Mouse (Mus musculus): ENCODE measurements at regions not wholly inside any gene's neighbourhood (a gene's known extent, or its start where the extent isn't known, plus 50 kb on each side); places are given as distances from the start of the nearest gene placed in this dataset.

DNA sequence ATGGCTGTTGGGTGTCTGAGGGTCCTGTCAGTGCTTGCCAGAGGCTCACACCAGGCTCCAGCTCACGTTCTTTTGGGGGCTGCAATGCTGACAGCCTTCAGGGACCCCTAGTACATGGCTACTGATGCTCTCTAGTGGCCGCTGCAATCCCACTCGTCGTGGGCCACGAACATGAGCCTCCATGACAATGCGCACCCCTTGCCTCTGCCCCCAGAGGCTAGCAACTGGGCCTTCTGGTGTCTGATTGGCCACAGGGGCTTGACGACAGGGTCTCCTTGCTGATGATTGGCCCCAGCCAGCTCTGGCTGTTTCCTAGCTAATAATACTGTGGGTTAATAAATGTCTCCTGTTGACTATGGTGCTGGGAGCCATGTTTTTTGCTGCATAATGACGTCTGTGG lies 61.1 kb downstream of the Rtl1 start:
- DNase-seq (ENCODE audit: inconsistent age in 2 of 2, low spot score in 1 of 2): no peak

DNA sequence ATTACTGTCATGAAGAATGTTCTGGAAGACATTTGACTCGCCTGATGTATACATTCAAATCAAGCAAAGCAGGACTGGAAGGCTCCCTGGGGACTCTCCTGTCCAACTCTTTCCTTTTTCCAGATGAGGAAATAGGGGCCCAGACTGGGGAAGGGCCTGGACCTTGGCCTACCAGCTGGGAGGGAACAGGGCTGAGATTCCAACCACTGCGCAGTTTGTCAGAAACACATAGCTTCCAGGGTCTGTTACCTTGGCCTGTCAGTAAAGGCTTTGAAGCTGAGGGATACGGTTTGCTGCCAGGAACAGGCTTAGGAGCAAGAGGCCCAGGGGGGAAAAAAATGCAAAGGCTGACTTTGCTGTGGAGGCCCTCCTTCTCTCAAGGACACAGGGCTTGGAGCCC lies 61.5 kb downstream of the Rtl1 start:
- peak; percentile 66 to 82 for DNase-seq (ENCODE audit: inconsistent age in 2 of 2, low spot score in 1 of 2)

DNA sequence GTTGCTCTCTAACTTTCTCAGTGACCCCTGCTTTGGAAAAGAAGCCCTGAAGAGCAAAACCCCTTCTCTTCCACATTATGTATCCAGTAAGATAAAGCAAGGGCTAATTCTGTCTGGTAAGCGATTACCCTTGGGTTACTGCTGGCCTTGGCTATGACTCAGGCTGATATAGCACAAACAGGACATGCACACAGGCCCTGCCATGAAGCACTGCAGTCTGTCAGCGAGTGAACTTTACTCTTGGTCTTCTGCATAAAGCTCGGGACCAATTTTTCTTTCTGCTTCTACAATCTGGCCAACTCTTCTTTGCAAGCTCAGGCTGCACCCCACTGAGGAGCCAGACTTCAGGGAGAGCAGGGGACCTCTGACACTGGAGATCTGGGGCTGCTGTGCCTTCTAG lies 63.6 kb downstream of the Rtl1 start:
- peak; percentile 50 to 78 for DNase-seq (ENCODE audit: inconsistent age in 2 of 2, low spot score in 1 of 2)

DNA sequence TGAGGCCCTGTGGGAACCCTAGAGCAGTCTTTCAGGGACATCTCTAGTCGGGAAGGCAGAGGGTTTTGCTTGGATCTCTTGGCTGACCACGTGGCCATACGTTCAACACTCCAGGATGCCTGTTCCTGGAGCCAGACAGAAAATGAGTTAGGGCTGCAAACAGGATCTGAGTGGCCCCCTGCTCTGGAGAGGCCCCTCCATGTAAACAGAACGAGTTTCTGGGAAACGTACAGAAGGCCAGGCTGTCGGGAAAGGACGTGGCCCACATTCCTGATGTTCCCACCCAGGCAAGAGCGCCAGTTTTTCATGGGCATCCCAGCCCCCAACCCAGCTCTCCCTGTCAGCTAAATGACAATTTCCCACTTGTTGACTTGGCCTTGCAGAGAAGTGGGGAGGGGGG lies 67.7 kb downstream of the Rtl1 start:
- no peak for DNase-seq (ENCODE audit: inconsistent age in 2 of 2, low spot score in 1 of 2)

- DNase-seq (ENCODE audit: inconsistent age in 2 of 2, low spot score in 1 of 2): no peak
Observed at GRCm38 (mm10) chr12:109531347-109532023, 68.6 kb downstream of the Rtl1 start.

DNA sequence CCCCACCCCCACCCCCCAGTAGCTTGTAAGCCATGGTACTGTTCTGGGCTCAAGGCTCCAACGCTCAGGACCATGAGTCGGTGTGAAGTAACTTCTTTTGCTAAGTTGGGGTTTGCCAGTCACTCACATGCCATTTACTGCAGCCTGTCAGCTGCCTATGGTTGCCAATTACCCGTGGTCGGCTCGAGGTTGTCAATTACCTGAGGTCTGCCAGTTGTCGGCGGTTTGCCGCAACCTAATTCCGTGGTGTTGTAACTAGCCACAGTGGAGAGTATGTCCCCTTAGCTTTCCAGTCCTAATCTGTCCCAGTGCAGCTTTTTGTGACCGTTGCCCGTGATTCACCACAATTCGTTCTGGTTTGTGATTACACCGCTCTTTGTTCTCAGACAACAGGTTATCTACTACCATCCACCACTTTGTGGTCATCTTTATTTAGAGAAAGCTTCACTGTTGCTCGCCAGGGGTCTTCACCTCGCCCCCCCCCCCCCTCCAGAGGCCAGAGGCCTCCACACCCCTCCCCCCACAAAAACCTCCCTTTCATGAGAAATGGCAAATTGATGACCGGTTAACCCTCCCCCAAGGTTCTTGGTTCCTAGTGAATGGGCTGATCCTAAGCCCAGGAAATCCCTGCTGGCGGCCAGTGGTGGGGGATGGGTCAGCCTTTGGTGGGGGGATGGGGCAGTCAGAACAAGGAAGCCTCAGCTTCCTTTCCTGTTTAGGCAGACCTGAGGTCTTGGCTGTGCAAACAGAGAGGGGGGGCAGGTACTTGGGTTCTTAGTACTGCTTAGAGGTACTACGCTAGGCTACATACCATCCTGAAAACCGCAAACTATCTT lies 69.7 kb downstream of the Rtl1 start:
- no peak for DNase-seq (ENCODE audit: inconsistent age in 2 of 2, low spot score in 1 of 2)

DNA sequence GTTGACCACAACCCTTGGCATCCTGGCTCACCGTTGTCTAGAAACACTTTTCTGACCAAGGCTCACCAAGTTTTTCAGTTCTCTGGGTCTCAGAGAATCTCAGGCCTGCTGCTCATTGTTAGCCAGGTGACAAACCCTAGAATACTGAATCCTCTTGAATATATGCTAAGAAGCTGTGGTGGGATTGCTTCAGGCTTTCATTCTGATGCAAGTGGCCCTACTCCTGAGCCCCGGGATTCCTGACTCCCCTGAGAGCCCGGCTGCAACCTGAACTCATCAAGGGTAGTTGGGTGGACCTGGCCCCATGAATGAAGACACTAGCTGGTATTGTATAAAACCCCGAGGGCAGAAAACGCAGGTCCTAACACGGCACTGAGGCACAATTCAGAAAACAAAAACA lies 70.6 kb downstream of the Rtl1 start:
- no peak for DNase-seq (ENCODE audit: inconsistent age in 2 of 2, low spot score in 1 of 2)

- no peak for DNase-seq (ENCODE audit: inconsistent age in 2 of 2, low spot score in 1 of 2)
Observed at GRCm38 (mm10) chr12:109528966-109529365, 71.2 kb downstream of the Rtl1 start.

GRCm38 (mm10) chr12:109528263-109528545 lies 71.9 kb downstream of the Rtl1 start:
- peak; percentile 47 to 67 for DNase-seq (ENCODE audit: inconsistent age in 2 of 2, low spot score in 1 of 2)

- DNase-seq (ENCODE audit: inconsistent age in 2 of 2, low spot score in 1 of 2): no peak
Observed at GRCm38 (mm10) chr12:109527414-109528262, 72.5 kb downstream of the Rtl1 start.

- no peak for DNase-seq (ENCODE audit: inconsistent age in 2 of 2, low spot score in 1 of 2)
Observed at GRCm38 (mm10) chr12:109525613-109526012, 73.0 kb downstream of the Dlk1 start.

- DNase-seq (ENCODE audit: inconsistent age in 2 of 2, low spot score in 1 of 2): peak; percentile 51 to 66
Observed at GRCm38 (mm10) chr12:109521199-109521780, 68.7 kb downstream of the Dlk1 start.

DNA sequence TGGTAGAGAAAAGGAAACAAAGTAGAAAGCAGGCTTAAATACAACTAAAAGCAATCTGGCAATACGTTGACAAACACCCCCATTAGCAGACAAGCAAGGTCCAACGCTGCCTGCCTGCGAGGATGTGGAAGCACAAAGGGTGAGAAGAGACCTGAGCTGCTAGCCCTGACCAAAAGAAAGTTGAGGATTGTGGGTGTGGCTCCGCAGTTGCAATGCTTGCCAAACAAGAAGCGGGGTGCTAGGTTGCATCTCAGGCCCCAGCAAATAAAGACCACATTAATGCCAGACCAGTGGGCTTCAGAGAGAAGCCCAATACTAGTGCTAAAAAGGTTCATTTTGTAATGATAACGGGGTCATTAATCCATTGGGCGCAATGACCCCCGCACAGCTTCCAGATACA lies 67.8 kb downstream of the Dlk1 start:
- DNase-seq (ENCODE audit: inconsistent age in 2 of 2, low spot score in 1 of 2): no peak

DNA sequence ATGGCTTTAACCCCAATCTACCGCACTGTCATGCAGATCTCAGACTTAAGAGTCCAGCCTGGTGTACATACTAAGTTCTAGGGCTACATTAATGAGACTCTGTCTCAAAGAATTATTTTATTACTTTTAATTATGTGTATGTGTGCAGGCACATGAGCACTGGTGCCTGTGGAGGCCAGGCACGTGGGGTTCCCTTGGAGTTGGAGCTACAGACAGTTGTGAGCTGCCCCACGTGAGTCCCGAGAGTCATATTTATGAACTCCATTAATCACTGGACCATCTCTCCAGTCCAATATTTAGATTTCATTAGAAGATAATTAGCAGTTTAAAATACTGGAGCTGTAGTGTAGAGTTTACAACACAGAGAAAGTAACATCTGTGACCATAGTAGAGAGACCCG lies 67.2 kb downstream of the Dlk1 start:
- DNase-seq (ENCODE audit: inconsistent age in 2 of 2, low spot score in 1 of 2): no peak

DNA sequence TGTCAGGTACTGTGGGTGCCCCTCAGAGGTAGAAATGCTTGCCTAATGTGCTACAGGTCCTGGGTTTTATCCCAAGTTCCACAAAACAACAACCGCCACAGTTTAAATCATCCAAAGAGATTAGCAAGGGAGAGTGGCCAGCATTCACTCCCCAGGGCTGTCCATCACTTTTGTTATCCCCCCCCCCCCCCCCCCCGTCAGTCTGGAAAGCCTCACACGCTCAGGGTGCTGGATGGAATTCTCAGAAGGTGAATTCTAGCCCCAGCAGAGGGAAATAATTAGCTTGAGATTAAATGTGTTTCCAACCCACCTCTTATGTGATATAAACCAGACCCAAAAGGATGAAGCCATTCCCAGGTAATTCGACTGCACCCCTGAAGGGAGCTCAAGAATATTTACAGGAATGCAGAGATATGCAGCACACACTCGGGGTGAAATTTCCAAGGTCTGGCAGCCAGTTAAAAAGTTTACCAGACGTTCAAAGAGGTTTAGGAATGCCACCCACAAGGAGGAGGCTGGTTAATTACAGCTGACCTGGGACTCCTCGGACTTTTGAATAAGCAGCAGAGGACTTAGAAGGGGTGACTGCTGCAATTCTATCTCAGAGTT lies 65.9 kb downstream of the Dlk1 start:
- DNase-seq (ENCODE audit: inconsistent age in 2 of 2, low spot score in 1 of 2): no peak

- no peak for DNase-seq (ENCODE audit: inconsistent age in 2 of 2, low spot score in 1 of 2)
Observed at GRCm38 (mm10) chr12:109517764-109518163, 65.1 kb downstream of the Dlk1 start.

GRCm38 (mm10) chr12:109516961-109517360 lies 64.3 kb downstream of the Dlk1 start:
- no peak for DNase-seq (ENCODE audit: inconsistent age in 2 of 2, low spot score in 1 of 2)

GRCm38 (mm10) chr12:109514292-109514818 lies 61.7 kb downstream of the Dlk1 start:
- no peak for DNase-seq (ENCODE audit: inconsistent age in 2 of 2, low spot score in 1 of 2)

Data from adrenal gland, adult (tissue).